1 mouse cellular context compared by ENCODE assay signal in the genomic region with DNA sequence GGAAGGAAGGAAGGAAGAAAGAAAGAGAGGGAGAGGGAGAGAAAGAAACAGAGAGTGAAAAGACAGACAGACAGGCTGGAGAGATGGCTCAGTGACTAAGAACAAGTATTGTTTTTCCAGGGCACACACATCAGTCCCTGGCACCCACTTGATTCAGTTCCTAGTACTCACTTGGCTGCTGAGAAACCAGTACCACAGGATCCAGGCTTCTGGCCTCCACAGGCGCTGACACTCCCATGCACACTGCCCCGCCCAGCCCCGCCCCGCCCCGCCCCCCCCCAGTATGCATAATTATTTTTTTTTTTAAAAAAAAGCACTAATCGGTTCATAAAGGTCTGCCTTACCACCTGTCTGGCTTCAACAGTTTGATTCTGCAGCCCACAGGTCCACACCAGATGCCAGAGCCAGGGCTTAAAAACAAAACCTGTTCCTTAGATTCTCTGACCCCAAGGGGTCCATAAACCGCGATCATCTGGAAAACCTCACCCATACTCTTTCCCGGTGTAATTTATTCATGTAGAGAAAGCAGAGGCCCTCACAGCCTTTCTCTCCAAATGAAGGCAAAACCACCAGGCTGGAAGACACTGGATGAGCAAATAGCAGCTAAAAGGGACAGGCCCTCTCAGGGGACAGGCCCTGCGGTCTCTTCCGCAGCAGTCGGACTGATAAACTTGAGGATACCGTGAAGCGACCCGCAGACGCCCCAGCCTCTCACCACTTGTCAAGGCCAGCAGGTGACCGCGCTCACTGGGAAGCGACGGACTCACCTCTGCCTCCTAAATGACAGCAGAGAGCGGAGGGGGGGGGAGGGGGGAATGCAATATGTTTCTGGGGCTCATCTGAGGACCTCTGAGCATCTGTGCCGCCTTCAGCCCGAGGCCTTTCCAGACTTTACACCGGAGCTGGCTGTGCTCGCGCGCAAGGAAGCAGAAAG.
TF ChIP-seq lines count a peak whose summit lies in the region.

No protein-coding gene starts in this region.

TF ChIP-seq in CH12.LX, 34 proteins besides CTCF, POLR2A, EP300 and RAD21 (continued from another document):
- TF ChIP-seq ZC3H11A (IDR thresholded peaks at IDR 0.05; ENCODE audit: low read depth, low read length) (no peak), TCF12 (IDR thresholded peaks at IDR 0.05; ENCODE audit: low read depth, low read length) (no peak)
